Mouse (Mus musculus) layer of hippocampus, adult 2 months (tissue): ENCODE results near the gene Cd151. TPM values are rescaled to one million over a fixed set of nuclear protein-coding genes. Genes with fewer than 3 reads are reported as not detected.
"Not testable (repeated sequence)": the region's sequence is repeated elsewhere in the genome, so short reads cannot be mapped to it uniquely, and the experiment has no call there.

Experiments used
- DNase-seq, 2 experiments: peaks; one replicate each; pipeline ENCODE4 v3.0.0; 2022; ENCODE audit warnings: low spot score in 2 of 2
- H3K27ac ChIP-seq: fragments of 200-600 bp; 2 replicates; pipeline ENCODE4 v1.8.1; 2022
- H3K4me3 ChIP-seq: fragments of 200-600 bp; 2 replicates; pipeline ENCODE4 v1.8.1; 2022; ENCODE audit warnings: mild to moderate bottlenecking
- CTCF ChIP-seq: fragments of 200-600 bp; conservative IDR thresholded peaks from 2 replicates; pipeline ENCODE4 v1.8.1; 2022; ENCODE audit warnings: antibody characterized with exemption, mild to moderate bottlenecking, moderate library complexity
- total RNA-seq, 2 experiments: library from RNA; stranded (reverse); gene quantifications; 2 replicates each; pipeline ENCODE4 v1.2.3; 2021

The Cd151 gene
- total RNA-seq, 2 experiments from 2014 or later: 23.4 to 25.1 TPM

DNA sequence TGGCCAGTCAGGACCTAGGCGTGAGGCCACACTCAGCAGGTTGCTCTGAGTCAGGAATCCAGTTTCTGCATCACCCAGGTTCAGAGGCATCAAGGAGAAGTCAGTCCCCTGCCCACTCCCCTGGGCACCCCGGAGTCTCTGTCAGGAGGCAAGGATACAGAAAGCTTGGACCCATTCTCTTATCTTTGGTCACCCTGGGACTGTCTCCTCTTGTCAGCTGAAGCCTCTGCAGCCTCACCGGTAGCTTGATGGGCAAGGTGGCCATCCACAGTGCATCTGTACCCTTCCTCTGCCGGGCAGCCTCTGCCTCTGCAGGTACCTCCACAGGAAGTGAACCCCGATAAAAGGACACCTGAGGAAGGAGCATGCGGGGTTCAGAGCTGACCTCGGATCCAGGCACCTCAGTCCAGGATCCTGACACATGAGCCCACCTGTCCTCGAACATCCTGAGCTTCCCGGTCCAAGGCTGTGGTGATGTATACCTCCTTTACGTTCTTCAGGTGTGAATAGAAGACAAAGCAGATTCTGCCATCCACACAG is 28.0 kb upstream of the Cd151 start:
- DNase-seq: no peak
- H3K27ac ChIP-seq: no peak overlapping the region
- no peak for TF ChIP-seq CTCF

DNA sequence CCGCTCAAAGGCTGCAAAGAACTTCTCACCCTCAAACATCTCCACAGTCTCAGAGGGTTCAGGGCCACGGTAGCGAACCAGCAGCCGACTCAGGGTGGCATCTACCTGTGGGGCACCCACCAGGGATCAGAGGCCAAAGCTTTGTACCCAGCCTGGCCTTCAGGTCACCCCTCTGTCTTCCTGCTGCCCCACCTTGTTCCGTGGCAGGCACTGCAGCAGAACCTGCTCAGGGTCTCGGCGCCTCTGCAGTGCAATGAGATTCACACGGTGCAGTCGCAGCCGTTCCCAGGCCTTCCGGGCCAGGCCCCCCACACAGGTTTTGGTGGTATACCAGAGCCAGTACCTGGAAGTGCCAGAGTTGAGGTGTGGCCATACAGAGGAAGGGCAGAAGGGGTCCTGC is 27.4 kb upstream of the Cd151 start:
- no peak for DNase-seq
- no peak overlapping the region for H3K4me3 ChIP-seq
- no peak for TF ChIP-seq CTCF
- H3K27ac ChIP-seq: no peak overlapping the region

More for the DNA sequence above, 28.0 kb upstream of the Cd151 start:
- H3K4me3 ChIP-seq: no peak overlapping the region

DNA sequence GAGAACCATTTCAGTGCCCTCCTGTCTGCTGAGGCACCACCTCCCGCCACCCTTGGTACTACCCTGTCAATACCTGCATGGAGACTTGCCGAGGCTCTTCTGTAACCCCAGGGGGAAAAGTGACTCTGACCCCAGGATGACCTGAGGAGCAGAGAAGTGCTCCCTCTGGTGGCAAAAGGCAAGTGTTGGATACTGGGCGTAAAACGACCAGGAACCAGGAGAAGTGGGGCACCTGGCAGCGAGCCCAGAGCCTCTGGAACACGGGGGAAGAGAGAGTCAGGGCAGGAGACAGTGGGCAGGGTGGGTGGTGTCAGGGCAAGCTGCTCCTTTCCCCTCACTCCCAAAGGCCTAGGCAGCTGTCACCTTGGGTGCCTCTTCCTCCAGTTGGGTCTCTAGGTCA is 26.6 kb upstream of the Cd151 start:
- TF ChIP-seq CTCF: peak; percentile 87
- peak in 1 of 2 experiments; percentile 62 for DNase-seq
- Histone ChIP-seq H3K4me3 (no peak overlapping the region), H3K27ac (no peak overlapping the region)

DNA sequence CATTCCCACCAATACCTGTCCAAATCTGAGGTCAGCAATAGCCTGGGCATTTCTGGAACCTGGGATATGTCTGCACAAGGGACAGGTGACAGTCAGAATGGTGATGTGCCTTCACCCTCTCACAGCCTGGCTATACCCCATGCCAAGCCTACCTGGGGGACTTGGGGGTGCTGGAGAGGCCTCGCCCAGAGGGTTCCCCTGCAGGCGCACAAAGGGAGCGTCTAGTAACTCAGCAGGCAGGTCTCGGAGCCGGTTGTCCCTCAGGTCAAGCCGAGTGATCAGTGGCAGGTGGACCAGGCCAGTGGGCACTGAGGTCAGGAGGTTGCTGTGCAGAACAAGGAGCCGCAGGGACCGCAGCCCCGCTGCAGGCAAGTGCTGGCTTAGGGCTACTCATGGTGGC is 25.7 kb upstream of the Cd151 start:
- Histone ChIP-seq H3K27ac (no peak overlapping the region), H3K4me3 (no peak overlapping the region)
- no peak for TF ChIP-seq CTCF
- no peak for DNase-seq

DNA sequence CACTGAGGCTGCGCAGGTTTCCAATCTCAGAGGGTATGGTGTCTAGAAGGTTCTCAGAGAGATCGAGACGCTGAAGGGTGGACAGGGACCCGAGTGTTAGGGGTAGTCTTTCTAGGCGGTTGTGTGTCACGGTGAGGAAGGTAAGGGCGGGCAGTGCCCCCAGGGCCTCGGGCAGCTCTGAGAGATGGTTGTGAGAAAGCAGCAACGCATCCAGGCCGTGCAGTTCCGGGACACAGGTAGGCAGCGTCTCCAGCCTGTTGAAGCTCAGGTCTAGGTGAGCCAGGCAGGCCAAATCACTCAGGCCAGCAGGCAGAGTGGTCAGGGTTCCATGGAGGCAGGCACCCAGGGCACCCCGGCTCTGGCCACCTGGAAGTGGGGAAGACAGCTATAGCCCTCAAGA is 25.0 kb upstream of the Cd151 start:
- no peak for DNase-seq
- TF ChIP-seq CTCF: no peak
- H3K4me3 ChIP-seq: no peak overlapping the region
- no peak overlapping the region for H3K27ac ChIP-seq

DNA sequence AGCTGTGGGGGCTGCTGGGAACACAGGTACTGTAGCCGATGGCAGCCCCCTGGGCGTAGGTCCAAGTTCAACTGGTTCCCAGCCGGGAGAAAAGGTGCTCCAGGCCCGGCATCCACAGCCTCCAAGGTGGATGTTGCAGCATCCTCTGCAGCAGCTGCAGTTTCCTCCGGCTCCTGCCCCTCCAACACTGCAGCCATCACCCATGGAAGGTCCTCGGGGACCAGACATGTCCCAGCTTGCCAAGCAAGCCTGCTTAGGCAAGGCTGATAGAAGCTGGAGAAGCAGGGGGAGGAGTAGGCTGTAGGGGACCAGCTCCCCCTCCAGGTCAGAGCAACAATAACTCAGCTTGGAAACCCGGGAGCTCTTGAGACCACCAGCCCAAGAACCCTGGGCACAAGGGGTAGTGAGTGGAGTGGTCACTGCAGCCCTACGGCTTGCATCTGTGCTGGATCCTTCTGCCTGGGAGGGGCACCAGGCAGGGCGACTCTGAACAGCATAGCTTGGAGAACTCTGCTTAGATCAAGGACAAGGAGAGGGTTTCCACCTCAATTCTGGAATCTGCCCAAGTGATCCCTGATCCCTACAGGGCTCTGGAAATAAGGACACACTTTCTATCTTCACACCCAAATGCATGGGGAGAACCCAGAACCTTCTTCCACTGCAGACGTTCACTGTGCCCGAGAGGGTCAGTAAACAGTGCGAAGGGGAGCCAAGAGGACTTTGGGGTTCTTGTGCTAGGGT is 23.9 kb upstream of the Cd151 start:
- peak overlapping the region; percentile 34 for H3K4me3 ChIP-seq
- TF ChIP-seq CTCF: peak; percentile 45
- DNase-seq: no peak
- no peak overlapping the region for H3K27ac ChIP-seq

DNA sequence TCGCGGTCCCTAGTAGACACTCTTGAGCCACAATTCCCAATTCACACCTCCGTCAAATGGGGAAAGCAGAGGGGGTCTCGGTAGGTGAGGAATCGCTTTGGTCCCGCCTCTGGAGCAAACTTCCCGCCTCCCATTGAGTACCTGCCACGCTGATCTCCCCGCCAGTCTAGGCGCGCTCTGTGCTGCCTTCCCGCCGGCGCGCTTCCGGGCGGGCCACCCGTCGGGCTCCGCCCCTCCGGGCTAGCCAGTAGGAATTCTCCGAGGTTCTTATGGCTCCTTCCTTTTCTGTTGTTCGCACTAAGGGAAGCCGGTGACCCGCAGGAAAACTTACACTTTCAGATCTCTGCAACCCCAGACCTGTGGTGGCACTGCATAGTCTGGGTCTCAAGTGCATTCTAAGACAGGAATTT is 23.4 kb upstream of the Cd151 start, which contains the start of gene Pidd1:
Gene Pidd1 (minus strand): TSS at position 198 of the 410 bp plus-strand sequence.
- no peak for TF ChIP-seq CTCF
- peak within 1 kb of the TSS; percentile 34 for H3K4me3 ChIP-seq
- DNase-seq: no peak

DNA sequence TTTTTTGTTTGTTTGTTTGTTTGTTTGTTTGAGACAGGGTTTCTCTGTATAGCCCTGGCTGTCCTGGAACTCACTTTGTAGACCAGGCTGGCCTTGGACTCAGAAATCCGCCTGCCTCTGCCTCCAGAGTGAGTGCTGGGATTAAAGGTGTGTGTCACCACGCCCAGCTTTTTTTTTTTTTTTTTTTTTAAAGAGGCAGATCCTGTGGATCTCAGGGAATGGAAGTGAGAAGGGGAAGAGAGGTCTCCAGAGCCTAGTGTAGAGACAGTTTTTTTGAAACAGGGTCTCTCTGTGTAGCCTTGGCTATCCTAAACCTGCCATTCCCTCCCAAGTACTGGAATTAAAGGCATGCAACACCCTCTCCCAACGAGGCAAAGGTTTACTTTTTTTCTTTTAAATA is 20.8 kb upstream of the Cd151 start:
- H3K4me3 ChIP-seq, H3K27ac ChIP-seq, DNase-seq: not testable (repeated sequence)

More for the DNA sequence above, 23.4 kb upstream of the Cd151 start, which contains the start of gene Pidd1:
- H3K27ac ChIP-seq: no peak within 1 kb of the TSS

DNA sequence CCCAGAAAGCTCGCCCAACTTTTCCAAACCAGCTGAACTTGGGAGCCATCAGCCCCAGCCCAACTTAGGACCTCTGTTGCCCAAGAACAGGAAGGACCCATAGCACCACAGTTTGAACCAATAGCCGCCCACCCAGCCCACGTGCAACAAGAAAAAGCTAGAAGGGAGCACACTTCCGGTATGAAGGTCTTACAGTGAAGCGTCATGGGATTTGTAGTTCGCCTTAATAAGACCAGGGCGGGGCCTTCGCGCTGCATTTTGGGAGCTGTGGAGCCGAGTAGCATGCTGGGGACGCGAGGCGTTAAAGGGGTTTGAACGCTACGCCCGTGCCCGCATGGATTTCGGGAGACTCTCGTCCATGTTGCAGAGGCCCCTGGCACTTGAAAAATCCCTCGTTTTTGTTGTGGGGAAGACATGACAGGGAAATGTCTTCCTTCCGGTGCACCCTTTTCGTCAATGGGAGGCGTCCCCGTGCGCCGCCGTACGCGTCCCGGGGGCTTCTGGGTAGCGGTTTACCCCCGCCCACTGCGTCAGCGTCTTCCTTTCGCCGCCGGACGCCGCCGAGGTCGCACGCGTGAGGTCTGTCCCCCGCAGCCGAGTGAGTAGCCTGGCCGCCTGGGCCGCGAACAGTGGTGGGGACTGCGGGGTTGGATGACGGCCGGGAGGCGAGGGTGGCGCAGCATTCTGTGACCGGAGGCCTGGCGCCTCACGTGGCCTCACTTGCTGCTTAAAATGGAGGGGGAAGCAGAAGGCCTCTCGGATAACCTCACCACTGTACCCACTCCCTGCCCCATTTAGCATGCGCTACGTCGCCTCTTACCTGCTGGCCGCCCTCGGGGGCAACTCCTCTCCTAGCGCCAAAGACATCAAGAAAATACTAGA is 19.8 kb upstream of the Cd151 start, which contains the start of gene Rplp2:
Gene Rplp2 (plus strand): TSS at position 261 of the 882 bp plus-strand sequence.
- H3K27ac ChIP-seq: peak within 1 kb of the TSS; percentile 100
- peak within 1 kb of the TSS; percentile 97 for H3K4me3 ChIP-seq
- peak; percentile 21 for TF ChIP-seq CTCF
- peak; percentile 93 to 95 for DNase-seq

DNA sequence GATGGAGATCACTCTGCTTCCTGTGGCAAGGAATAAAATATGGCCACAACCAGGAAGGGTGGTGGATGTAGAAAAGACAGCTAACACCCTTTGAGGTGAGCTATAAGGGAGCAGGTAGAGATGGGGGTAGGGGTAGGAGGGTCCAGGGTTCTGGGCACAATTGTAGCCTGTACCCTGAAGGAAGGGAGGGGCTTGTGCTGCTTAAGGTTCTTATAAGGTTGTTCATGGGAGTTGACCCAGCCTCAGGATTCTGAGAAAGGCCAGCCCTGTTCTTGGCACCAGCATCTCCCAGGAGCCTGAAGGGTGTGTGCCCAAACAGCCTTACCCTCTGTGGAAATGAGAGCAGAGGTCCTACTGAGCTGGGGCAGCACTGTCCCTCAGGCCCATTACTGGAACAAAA is 15.3 kb upstream of the Cd151 start:
- no peak for TF ChIP-seq CTCF
- Histone ChIP-seq H3K4me3 (no peak overlapping the region), H3K27ac (no peak overlapping the region)
- no peak for DNase-seq

DNA sequence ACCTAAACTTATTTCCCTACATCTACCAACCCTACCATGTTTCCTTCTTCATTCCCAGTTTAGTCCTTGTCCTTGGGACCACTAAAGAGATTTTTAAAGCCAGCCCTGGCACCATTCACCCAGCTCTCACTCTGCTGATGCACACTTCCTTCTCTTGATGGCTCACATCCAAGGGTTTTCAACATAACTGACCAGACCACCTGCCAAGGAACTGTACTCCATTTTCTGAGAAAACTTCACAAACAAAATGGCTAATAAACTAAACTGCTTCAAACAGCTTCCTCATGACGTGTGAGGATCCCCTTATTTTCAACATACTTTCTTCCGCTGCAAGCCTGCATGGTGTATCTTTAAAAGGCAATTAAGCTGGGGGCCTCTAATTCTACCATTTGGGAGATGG is 13.6 kb upstream of the Cd151 start:
- Histone ChIP-seq H3K4me3 (no peak overlapping the region), H3K27ac (no peak overlapping the region)
- TF ChIP-seq CTCF: no peak
- DNase-seq: no peak

DNA sequence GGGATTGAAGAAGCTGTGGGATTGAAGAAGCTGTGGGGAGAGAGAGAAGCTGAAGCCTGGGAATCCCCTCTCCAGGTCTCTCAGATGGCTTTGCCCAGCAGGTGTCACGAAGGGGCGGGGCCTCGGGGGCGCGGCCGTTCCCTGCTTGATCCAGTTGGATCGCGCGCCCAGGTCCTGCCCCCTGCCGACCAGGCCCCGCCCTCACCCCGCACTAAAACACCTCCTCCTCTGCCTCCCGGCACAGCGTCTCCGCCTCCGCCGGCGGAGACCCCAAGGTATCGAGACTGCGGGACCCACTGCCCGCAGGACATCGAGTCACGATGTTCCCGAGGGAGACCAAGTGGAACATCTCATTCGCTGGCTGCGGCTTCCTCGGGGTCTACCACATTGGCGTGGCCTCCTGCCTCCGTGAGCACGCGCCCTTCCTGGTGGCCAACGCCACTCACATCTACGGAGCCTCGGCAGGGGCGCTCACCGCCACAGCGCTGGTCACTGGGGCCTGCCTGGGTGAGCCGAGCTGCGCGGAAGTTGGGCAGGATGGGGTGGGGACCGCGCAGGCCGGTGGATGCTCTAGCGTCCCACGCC is 12.1 kb upstream of the Cd151 start, which contains the start of gene Pnpla2:
Gene Pnpla2 (plus strand): TSS at position 232 of the 585 bp plus-strand sequence.
- TF ChIP-seq CTCF: peak; percentile 49
- H3K27ac ChIP-seq: peak within 1 kb of the TSS; percentile 90
- peak within 1 kb of the TSS; percentile 63 for H3K4me3 ChIP-seq
- DNase-seq: peak; percentile 89
